Mouse (Mus musculus) CH12.LX (cell line): ENCODE results near the gene Slc10a7. TPM values are rescaled to one million over a fixed set of nuclear protein-coding genes. Genes with fewer than 3 reads are reported as not detected.

Experiments used
- DNase-seq: peaks from one replicate; pipeline ENCODE4 v3.0.0-alpha.2; 2013; ENCODE audit errors: extremely low read depth
- H3K27ac ChIP-seq: 2 replicates; pipeline ENCODE4 v1.5.1; 2012; ENCODE audit warnings: low read depth, mild to moderate bottlenecking, control low read depth, moderate library complexity; ENCODE audit not compliant: insufficient read depth
- H3K27me3 ChIP-seq: replicated peaks from 2 replicates; pipeline ENCODE3; 2012; ENCODE audit warnings: inconsistent platforms
- H3K36me3 ChIP-seq, 2 experiments: replicated peaks in 1 of 2; 2 replicates each; pipeline versions ENCODE3 to v1.6.1; 2012; ENCODE audit warnings: inconsistent platforms in 1 of 2, low read length in 1 of 2, mild to moderate bottlenecking in 1 of 2, mixed read lengths in 1 of 2, moderate library complexity in 1 of 2; ENCODE audit not compliant: control insufficient read depth in 1 of 2, insufficient read depth in 1 of 2
- H3K4me1 ChIP-seq, 2 experiments: 2 replicates each; pipeline ENCODE4 v1.6.1; 2012; ENCODE audit warnings: inconsistent platforms in 1 of 2, moderate library complexity in 1 of 2; ENCODE audit not compliant: insufficient read depth in 2 of 2, control insufficient read depth in 1 of 2
- H3K4me2 ChIP-seq: 2 replicates; pipeline ENCODE4 v1.6.1; 2012; ENCODE audit warnings: low read depth, mild to moderate bottlenecking, control low read depth; ENCODE audit not compliant: poor library complexity, insufficient read depth, severe bottlenecking
- H3K4me3 ChIP-seq, 3 experiments: fragments of 150-350 bp in 1 of 3; sonication (generic) in 1 of 3; replicated peaks in 1 of 3; 2 replicates each; pipeline versions ENCODE3 to v1.5.1; 2011 to 2012; ENCODE audit warnings: low read depth in 2 of 3, low read length in 2 of 3, mild to moderate bottlenecking in 2 of 3, moderate library complexity in 2 of 3, control low read depth in 1 of 3, improper control_type of control experiment in 1 of 3, inconsistent platforms in 1 of 3, mixed read lengths in 1 of 3; ENCODE audit not compliant: poor library complexity in 1 of 3
- H3K79me2 ChIP-seq: replicated peaks from 2 replicates; pipeline ENCODE4 v1.6.1; 2012; ENCODE audit warnings: mild to moderate bottlenecking, moderate library complexity; ENCODE audit not compliant: control insufficient read depth, poor library complexity, insufficient read depth, severe bottlenecking; ENCODE audit errors: extremely low read depth
- H3K9ac ChIP-seq: 2 replicates; pipeline ENCODE4 v1.6.1; 2012; ENCODE audit warnings: low read depth, mild to moderate bottlenecking, control low read depth, moderate library complexity; ENCODE audit not compliant: insufficient read depth
- H3K9me3 ChIP-seq: replicated peaks from 2 replicates; pipeline ENCODE3; 2012; ENCODE audit warnings: low read length, inconsistent platforms, mixed read lengths
- BHLHE40 ChIP-seq: IDR thresholded peaks from 2 replicates; pipeline ENCODE4 v1.6.1; 2011; ENCODE audit warnings: mild to moderate bottlenecking, low read depth, low read length, improper control_type of control experiment
- CTCF ChIP-seq, 2 experiments: IDR thresholded peaks in 1 of 2; conservative IDR thresholded peaks in 1 of 2; 2 replicates each; pipeline ENCODE4 v1.5.1; 2011 to 2012; ENCODE audit warnings: low read depth in 2 of 2, low read length in 2 of 2, improper control_type of control experiment in 1 of 2, inconsistent platforms in 1 of 2, mild to moderate bottlenecking in 1 of 2, moderate library complexity in 1 of 2
- ETS1 ChIP-seq: conservative IDR thresholded peaks from 2 replicates; pipeline ENCODE4 v1.6.1; 2012; ENCODE audit warnings: low read depth, mild to moderate bottlenecking, inconsistent platforms, low read length, improper control_type of control experiment, moderate library complexity
- IRF4 ChIP-seq: IDR thresholded peaks from 2 replicates; pipeline ENCODE4 v1.6.1; 2014; ENCODE audit warnings: low read depth, mild to moderate bottlenecking, inconsistent platforms, low read length, improper control_type of control experiment
- MAZ ChIP-seq: IDR thresholded peaks from 2 replicates; pipeline ENCODE4 v1.6.1; 2012; ENCODE audit warnings: low read depth, mild to moderate bottlenecking, inconsistent platforms, low read length, improper control_type of control experiment, moderate library complexity
- MEF2A ChIP-seq: IDR thresholded peaks from 2 replicates; pipeline ENCODE4 v1.6.1; 2014; ENCODE audit warnings: low read depth, mild to moderate bottlenecking, inconsistent platforms, low read length, improper control_type of control experiment, borderline replicate concordance
- MXI1 ChIP-seq: IDR thresholded peaks from 2 replicates; pipeline ENCODE4 v1.6.1; 2011; ENCODE audit warnings: mild to moderate bottlenecking, low read depth, low read length, improper control_type of control experiment
- MYC ChIP-seq: IDR thresholded peaks from 2 replicates; pipeline ENCODE4 v1.6.1; 2011; ENCODE audit warnings: low read depth, mild to moderate bottlenecking, improper control_type of control experiment, low read length
- NELFE ChIP-seq: IDR thresholded peaks from 2 replicates; pipeline ENCODE4 v1.6.1; 2011; ENCODE audit warnings: low read depth, low read length, improper control_type of control experiment
- RAD21 ChIP-seq: IDR thresholded peaks from 2 replicates; pipeline ENCODE4 v1.6.1; 2011; ENCODE audit warnings: low read depth, mild to moderate bottlenecking, low read length, improper control_type of control experiment, moderate library complexity
- SIN3A ChIP-seq: IDR thresholded peaks from 2 replicates; pipeline ENCODE4 v1.6.1; 2012; ENCODE audit warnings: low read length, improper control_type of control experiment, inconsistent platforms
- USF1 ChIP-seq: IDR thresholded peaks from 2 replicates; pipeline ENCODE4 v1.6.1; 2014; ENCODE audit warnings: low read depth, mild to moderate bottlenecking, inconsistent platforms, low read length, improper control_type of control experiment
- ZMIZ1 ChIP-seq: IDR thresholded peaks from 2 replicates; pipeline ENCODE4 v1.6.1; 2012; ENCODE audit warnings: low read depth, mild to moderate bottlenecking, inconsistent platforms, low read length, improper control_type of control experiment
- dilution Hi-C: fragments of 300-500 bp; cut with MboI; formaldehyde crosslinking; loops from 2 replicates; pipeline ENCODE4 v1.14.3; 2020; ENCODE audit warnings: low sequenced_read_pairs; ENCODE audit not compliant: extremely low pct_unique_long_range_greater_than_20kb, extremely low pct_ligation_motif_present
- in situ Hi-C: fragments of 300-500 bp; cut with MboI; formaldehyde crosslinking; loops from 3 replicates; pipeline ENCODE4 v1.14.3; 2019; ENCODE audit warnings: low sequenced_read_pairs, low pct_ligation_motif_present, low pct_unique_long_range_greater_than_20kb, mixed read lengths
- polyA plus RNA-seq: library from polyadenylated mRNA; unstranded; fragments of >175 nt; gene quantifications from 2 replicates; pipeline ENCODE4 v1.2.1, GENCODE M21; 2012; ENCODE audit warnings: low read depth; ENCODE audit not compliant: insufficient read length
- total RNA-seq, 2 experiments: library from RNA; depleted of rRNA; stranded (reverse); fragments of 300-350 nt in 1 of 2; fragments of >200 nt in 1 of 2; gene quantifications; 2 replicates each; pipeline ENCODE4 v1.2.3; 2012 to 2014

Slc10a7 gene
- total and polyA plus RNA-seq, 3 experiments, result 10.8 to 20.4 (median 16.3) TPM

DNA sequence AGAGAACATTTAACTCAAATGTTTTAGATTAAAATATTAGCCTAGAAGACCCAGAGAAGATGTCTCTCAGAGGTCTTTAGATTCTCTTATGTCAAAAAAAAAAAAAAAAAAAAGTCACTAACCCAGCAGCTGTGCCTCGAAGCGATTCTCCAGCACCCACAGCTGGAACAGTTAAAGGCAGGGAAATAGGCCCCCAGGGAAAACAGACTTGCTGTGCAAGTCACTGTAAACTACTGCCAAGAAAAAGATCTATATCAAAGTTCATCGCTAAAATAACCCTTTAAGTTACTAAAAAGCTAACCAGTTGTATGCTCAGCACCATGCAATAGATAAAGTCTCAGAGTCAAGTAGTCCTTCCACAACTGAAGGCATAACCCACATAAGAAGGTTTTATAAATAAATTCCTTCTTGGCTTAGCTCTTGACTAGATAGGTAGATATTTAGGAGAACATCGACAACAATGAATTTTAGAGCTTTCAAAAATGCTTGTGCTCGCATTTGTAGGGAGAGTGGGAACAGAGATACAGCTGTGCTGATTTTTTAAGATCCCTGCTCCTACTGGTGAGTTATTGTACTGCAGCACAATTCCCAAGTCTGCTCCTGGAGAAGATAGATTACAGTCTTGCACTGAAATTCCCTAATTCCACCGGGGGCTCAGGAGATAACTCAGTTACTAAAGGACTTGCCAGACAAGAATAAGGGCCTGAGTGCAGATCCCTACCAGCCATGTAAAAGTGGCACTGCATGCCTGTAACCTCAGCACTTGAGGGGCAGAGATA, 31.9 kb upstream of the Slc10a7 start:
- Histone ChIP-seq H3K36me3 (no peaks in the 10 kb centered on the region), H3K4me3 (no peak overlapping the region), H3K27me3 (no peaks in the 10 kb centered on the region), H3K79me2 (no peaks in the 10 kb centered on the region), H3K4me1 (no peaks in the 10 kb centered on the region), H3K4me2 (no peak overlapping the region), H3K9ac (no peak overlapping the region), H3K27ac (no peak overlapping the region), H3K9me3 (no peaks in the 10 kb centered on the region)
- DNase-seq, result no peak
- in situ Hi-C loops, result no loop called here
- no peak for TF ChIP-seq USF1
- no peak for TF ChIP-seq MXI1
- peak; percentile 36 to 38; a peak in 3 of 4 replicates for TF ChIP-seq CTCF (conservative IDR thresholded peaks at IDR 0.05 in 1 of 2, IDR thresholded peaks at IDR 0.05 in 1 of 2; ENCODE audit: low read depth in 2 of 2, low read length in 2 of 2)
- TF ChIP-seq NELFE, result no peak
- TF ChIP-seq MAZ, result no peak
- no peak for TF ChIP-seq SIN3A
- no peak for TF ChIP-seq ETS1
- TF ChIP-seq ZMIZ1, result no peak
- dilution Hi-C loops, result no loop called here

DNA sequence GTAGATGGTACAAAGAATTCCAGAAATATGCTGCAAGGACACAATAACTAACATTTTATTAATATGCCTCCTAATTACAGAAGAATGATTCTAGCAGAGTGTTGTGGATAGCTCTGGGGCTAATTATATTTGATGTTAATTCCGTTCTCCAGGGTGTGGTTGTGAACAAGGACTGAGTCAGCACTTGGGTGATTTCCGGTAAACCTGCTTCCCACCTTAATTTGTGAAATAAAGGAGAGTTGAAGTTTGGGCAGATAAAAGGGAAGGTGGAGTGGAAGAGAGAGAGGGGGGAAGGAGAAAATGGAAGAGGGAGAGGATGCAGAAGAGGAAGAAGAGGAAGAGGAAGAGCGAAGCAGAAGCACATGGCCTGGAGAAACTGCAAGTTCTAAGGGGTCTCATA, 19.4 kb upstream of the Slc10a7 start:
- no peaks in the 10 kb centered on the region for H3K9me3 ChIP-seq
- TF ChIP-seq NELFE (no peak), BHLHE40 (no peak), MXI1 (no peak), MEF2A (no peak), RAD21 (no peak)

DNA sequence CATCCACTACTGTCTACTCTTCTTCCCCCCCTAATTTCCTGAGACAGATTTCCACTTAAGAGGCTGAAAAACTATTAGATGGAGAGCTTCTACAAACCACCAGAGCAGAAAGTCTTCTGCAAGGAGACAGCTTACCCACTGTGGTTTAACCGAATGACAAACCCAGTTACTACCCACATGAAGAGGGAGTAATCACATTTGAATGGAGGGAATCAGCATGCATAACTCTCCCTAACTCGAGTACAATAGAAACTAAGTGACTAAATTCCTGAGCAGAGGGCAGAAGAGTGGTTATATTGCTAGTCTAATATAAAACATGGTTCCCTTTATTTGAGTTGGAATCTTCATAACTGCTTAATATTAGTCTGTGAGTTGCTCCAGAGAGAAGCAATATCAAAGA, 16.1 kb upstream of the Slc10a7 start:
- Histone ChIP-seq H3K4me2 (no peak overlapping the region), H3K4me1 (no peaks in the 10 kb centered on the region), H3K9ac (no peak overlapping the region), H3K27ac (no peak overlapping the region), H3K4me3 (no peak overlapping the region), H3K27me3 (no peaks in the 10 kb centered on the region), H3K36me3 (no peaks in the 10 kb centered on the region), H3K79me2 (no peaks in the 10 kb centered on the region), H3K9me3 (no peaks in the 10 kb centered on the region)
- TF ChIP-seq MYC (no peak), IRF4 (no peak), MXI1 (no peak)
- in situ Hi-C loops (no loop called here), dilution Hi-C loops (no loop called here)
- no peak for DNase-seq

More for the DNA sequence above, 19.4 kb upstream of the Slc10a7 start:
- DNase-seq, result no peak
- H3K9ac ChIP-seq, result no peak overlapping the region
- H3K27me3 ChIP-seq, result no peaks in the 10 kb centered on the region
- dilution Hi-C loops (no loop called here), in situ Hi-C loops (no loop called here)
- H3K4me1 ChIP-seq, result no peaks in the 10 kb centered on the region
- H3K4me3 ChIP-seq, result no peak overlapping the region
- H3K4me2 ChIP-seq, result no peak overlapping the region
- no peaks in the 10 kb centered on the region for H3K36me3 ChIP-seq
- no peak overlapping the region for H3K27ac ChIP-seq
- no peaks in the 10 kb centered on the region for H3K79me2 ChIP-seq
